Mouse (Mus musculus) liver, embryonic 15.5 days (tissue): ENCODE measurements around the gene Rsph10b. TPM values are rescaled to one million over a fixed set of nuclear protein-coding genes. Genes with fewer than 3 reads are reported as not detected.

Experiments
- ATAC-seq: fragments of 200-750 bp; cut with Nextera tagmentation; 2 replicates; pipeline ENCODE4 v1.8.0; 2017; ENCODE audit warnings: moderate number of reproducible peaks, mild to moderate bottlenecking, moderate library complexity; ENCODE audit not compliant: insufficient read depth
- H3K27ac ChIP-seq: fragments of 300-500 bp; sonication (generic); replicated peaks from 2 replicates; pipeline ENCODE4 v1.5.1; 2015; ENCODE audit warnings: mild to moderate bottlenecking, inconsistent platforms
- H3K27me3 ChIP-seq: fragments of 300-500 bp; sonication (generic); 2 replicates; pipeline ENCODE4 v1.6.1; 2015; ENCODE audit warnings: mild to moderate bottlenecking, inconsistent platforms
- H3K36me3 ChIP-seq: fragments of 300-500 bp; sonication (generic); replicated peaks from 2 replicates; pipeline ENCODE4 v1.6.1; 2015; ENCODE audit warnings: moderate library complexity, mild to moderate bottlenecking, inconsistent platforms
- H3K4me1 ChIP-seq: fragments of 300-500 bp; sonication (generic); replicated peaks from 2 replicates; pipeline ENCODE4 v1.6.1; 2015; ENCODE audit warnings: inconsistent platforms
- H3K4me2 ChIP-seq: fragments of 300-500 bp; sonication (generic); 2 replicates; pipeline ENCODE4 v1.6.1; 2015; ENCODE audit warnings: moderate library complexity, mild to moderate bottlenecking, inconsistent platforms
- H3K4me3 ChIP-seq: fragments of 300-500 bp; sonication (generic); replicated peaks from 2 replicates; pipeline ENCODE4 v1.5.1; 2015; ENCODE audit warnings: mild to moderate bottlenecking, inconsistent platforms
- H3K9ac ChIP-seq: fragments of 300-500 bp; sonication (generic); 2 replicates; pipeline ENCODE4 v1.6.1; 2015; ENCODE audit warnings: moderate library complexity, mild to moderate bottlenecking, inconsistent platforms
- H3K9me3 ChIP-seq: fragments of 300-500 bp; sonication (generic); replicated peaks from 2 replicates; pipeline ENCODE4 v1.6.1; 2016; ENCODE audit warnings: inconsistent platforms
- WGBS: fragments of 180-500 bp; shearing (Covaris S2); methylation state at CpG from one replicate; pipeline ENCODE4 v1.1.7; 2015; ENCODE audit warnings: mixed read lengths; ENCODE audit not compliant: insufficient replicate concordance; 5-methylcytosine and 5-hydroxymethylcytosine counted together
- polyA plus RNA-seq: library from polyadenylated mRNA; unstranded; fragments of >200 nt; fragmentation: Nextera tagmentation; extraction: Ambion mirVana; gene quantifications from 2 replicates; pipeline ENCODE4 v1.2.1, GENCODE M21; 2015

Gene Rsph10b
- polyA plus RNA-seq, 1 experiment from 2014 or later: 0.70 TPM

- H3K4me3 ChIP-seq: peak within 1 kb of the TSS; percentile 87
- no peaks in the 10 kb centered on the region for H3K27me3 ChIP-seq
- ATAC-seq: peak; percentile 94
- peak within 1 kb of the TSS; percentile 91 for H3K4me2 ChIP-seq
- peak within 1 kb of the TSS; percentile 76 for H3K9ac ChIP-seq
- no peaks in the 10 kb centered on the region for H3K9me3 ChIP-seq
- under 1% methylated on average over 70 of the region's 70 CpGs for WGBS
- H3K27ac ChIP-seq: peak within 1 kb of the TSS; percentile 98
- peaks cover 38% of the 10 kb centered on the region for H3K36me3 ChIP-seq
- H3K4me1 ChIP-seq: peaks cover 34% of the 10 kb centered on the region
Measured at GRCm38 (mm10) chr5:143909417-143910400, 23.1 kb upstream of the Rsph10b start, which contains the start of the genes Aimp2 and Pms2. Gene Aimp2 (minus strand): TSS chr5:143909847. Gene Pms2 (plus strand): TSS chr5:143909964.

- Histone ChIP-seq H3K4me2 (no peak overlapping the region), H3K9ac (no peak overlapping the region), H3K4me1 (peaks cover 5% of the 10 kb centered on the region), H3K36me3 (peaks cover 71% of the 10 kb centered on the region), H3K27me3 (no peaks in the 10 kb centered on the region), H3K27ac (no peak overlapping the region), H3K4me3 (no peak overlapping the region), H3K9me3 (no peaks in the 10 kb centered on the region)
- no peak for ATAC-seq
- 87% methylated on average over 9 of the region's 9 CpGs for WGBS
Measured at GRCm38 (mm10) chr5:143916221-143916620, 16.6 kb upstream of the Rsph10b start.

- no peaks in the 10 kb centered on the region for H3K9me3 ChIP-seq
- H3K4me3 ChIP-seq: no peak overlapping the region
- no peaks in the 10 kb centered on the region for H3K4me1 ChIP-seq
- no peak overlapping the region for H3K9ac ChIP-seq
- no peak overlapping the region for H3K4me2 ChIP-seq
- 56% methylated on average over 5 of the region's 5 CpGs for WGBS
- H3K27ac ChIP-seq: no peak overlapping the region
- peaks cover 77% of the 10 kb centered on the region for H3K36me3 ChIP-seq
- no peak for ATAC-seq
- H3K27me3 ChIP-seq: no peaks in the 10 kb centered on the region
Measured at GRCm38 (mm10) chr5:143917418-143917817, 15.4 kb upstream of the Rsph10b start.

GRCm38 (mm10) chr5:143918120-143918519, 14.7 kb upstream of the Rsph10b start:
- ATAC-seq: no peak
- Histone ChIP-seq H3K27ac (no peak overlapping the region), H3K9me3 (no peaks in the 10 kb centered on the region), H3K4me1 (no peaks in the 10 kb centered on the region), H3K4me3 (no peak overlapping the region), H3K27me3 (no peaks in the 10 kb centered on the region), H3K4me2 (no peak overlapping the region), H3K9ac (no peak overlapping the region), H3K36me3 (peaks cover 82% of the 10 kb centered on the region)
- WGBS: 84% methylated on average over 3 of the region's 3 CpGs

GRCm38 (mm10) chr5:143924781-143925452, 7.9 kb upstream of the Rsph10b start:
- no peaks in the 10 kb centered on the region for H3K27me3 ChIP-seq
- peaks cover 26% of the 10 kb centered on the region for H3K4me1 ChIP-seq
- WGBS: 41% methylated on average over 6 of the region's 6 CpGs
- H3K4me3 ChIP-seq: peak overlapping the region; percentile 11; the same call in 1 of the 2 replicates
- H3K9me3 ChIP-seq: no peaks in the 10 kb centered on the region
- peak overlapping the region; percentile 12; the same call in 1 of the 2 replicates for H3K9ac ChIP-seq
- ATAC-seq: peak; percentile 100
- H3K4me2 ChIP-seq: peak overlapping the region; percentile 57
- H3K27ac ChIP-seq: peak overlapping the region; percentile 86
- peaks cover 89% of the 10 kb centered on the region for H3K36me3 ChIP-seq

GRCm38 (mm10) chr5:143927875-143928274, 5.0 kb upstream of the Rsph10b start, which contains the start of gene Gm42421:
Gene Gm42421 (plus strand): TSS chr5:143928175.
- Histone ChIP-seq H3K36me3 (peaks cover 92% of the 10 kb centered on the region), H3K27ac (no peak within 1 kb of the TSS), H3K27me3 (no peaks in the 10 kb centered on the region), H3K9ac (no peak within 1 kb of the TSS), H3K9me3 (no peaks in the 10 kb centered on the region), H3K4me2 (no peak within 1 kb of the TSS), H3K4me1 (peaks cover 26% of the 10 kb centered on the region), H3K4me3 (no peak within 1 kb of the TSS)
- ATAC-seq: no peak
- WGBS: 89% methylated on average over 8 of the region's 8 CpGs

- Histone ChIP-seq H3K27me3 (no peaks in the 10 kb centered on the region), H3K4me3 (no peak overlapping the region), H3K4me2 (no peak overlapping the region), H3K27ac (no peak overlapping the region), H3K36me3 (peaks cover 80% of the 10 kb centered on the region), H3K9me3 (no peaks in the 10 kb centered on the region), H3K9ac (no peak overlapping the region), H3K4me1 (peaks cover 16% of the 10 kb centered on the region)
- no peak for ATAC-seq
- 85% methylated on average over 4 of the region's 4 CpGs for WGBS
Measured at GRCm38 (mm10) chr5:143929291-143929690, 3.5 kb upstream of the Rsph10b start.

- no peak overlapping the region for H3K9ac ChIP-seq
- 88% methylated on average over 12 of the region's 12 CpGs for WGBS
- ATAC-seq: no peak
- H3K4me2 ChIP-seq: no peak overlapping the region
- no peak overlapping the region for H3K4me3 ChIP-seq
- H3K9me3 ChIP-seq: no peaks in the 10 kb centered on the region
- peaks cover 3% of the 10 kb centered on the region for H3K4me1 ChIP-seq
- no peak overlapping the region for H3K27ac ChIP-seq
- H3K27me3 ChIP-seq: no peaks in the 10 kb centered on the region
- peaks cover 68% of the 10 kb centered on the region for H3K36me3 ChIP-seq
Measured at GRCm38 (mm10) chr5:143930656-143931055, 2.2 kb upstream of the Rsph10b start.

GRCm38 (mm10) chr5:143931863-143932580, 813 bp upstream of the Rsph10b start:
- H3K9me3 ChIP-seq: no peaks in the 10 kb centered on the region
- peaks cover 55% of the 10 kb centered on the region for H3K36me3 ChIP-seq
- ATAC-seq: no peak
- no peak overlapping the region for H3K9ac ChIP-seq
- H3K27ac ChIP-seq: no peak overlapping the region
- H3K4me1 ChIP-seq: peaks cover 2% of the 10 kb centered on the region; the same call in 1 of the 2 replicates
- H3K4me3 ChIP-seq: no peak overlapping the region
- WGBS: 76% methylated on average over 6 of the region's 6 CpGs
- no peak overlapping the region for H3K4me2 ChIP-seq
- no peaks in the 10 kb centered on the region; the same call in 1 of the 2 replicates for H3K27me3 ChIP-seq

GRCm38 (mm10) chr5:143933414-143933813, 579 bp downstream of the Rsph10b start:
- H3K4me1 ChIP-seq: peaks cover 7% of the 10 kb centered on the region; the same call in 1 of the 2 replicates
- peaks cover 42% of the 10 kb centered on the region for H3K36me3 ChIP-seq
- 82% methylated on average over 11 of the region's 11 CpGs for WGBS
- H3K4me3 ChIP-seq: no peak overlapping the region
- H3K27me3 ChIP-seq: no peaks in the 10 kb centered on the region; the same call in 1 of the 2 replicates
- H3K4me2 ChIP-seq: no peak overlapping the region
- H3K9ac ChIP-seq: no peak overlapping the region
- H3K27ac ChIP-seq: no peak overlapping the region
- ATAC-seq: no peak
- H3K9me3 ChIP-seq: no peaks in the 10 kb centered on the region
